Mouse (Mus musculus) lung, postnatal 36 days (tissue): ENCODE measurements at regions not wholly inside any gene's neighbourhood (a gene's known extent, or its start where the extent isn't known, plus 50 kb on each side); places are given as distances from the start of the nearest gene placed in this dataset.

Experiments used
- DNase-seq: peaks from one replicate; pipeline ENCODE4 v3.0.0; 2022; ENCODE audit warnings: mixed read lengths

DNA sequence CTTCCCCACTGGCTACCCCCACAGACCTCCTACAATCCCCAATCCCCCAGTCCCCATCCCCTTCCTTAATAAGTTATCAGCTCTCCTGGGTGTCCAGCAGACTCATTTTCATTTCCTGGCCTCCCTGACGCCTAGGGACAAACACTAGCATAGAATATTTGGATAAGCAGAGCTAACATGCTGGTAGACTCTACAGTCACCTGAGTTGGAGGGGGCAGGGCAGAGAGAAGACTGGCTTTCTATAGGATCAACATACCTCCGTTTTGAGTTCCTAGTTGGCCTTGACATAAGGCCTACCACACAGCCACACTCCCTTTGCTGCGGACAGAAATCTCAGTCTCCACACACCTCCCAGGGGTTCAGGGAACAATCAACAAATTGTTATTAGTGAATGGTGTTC is 205.2 kb upstream of the Rreb1 start:
- no peak for DNase-seq

- DNase-seq = no peak
Measured at GRCm38 (mm10) chr13:37579231-37579630, 199.0 kb upstream of the Rreb1 start.

- DNase-seq = no peak
Measured at GRCm38 (mm10) chr13:37579775-37580174, 198.4 kb upstream of the Rreb1 start.

DNA sequence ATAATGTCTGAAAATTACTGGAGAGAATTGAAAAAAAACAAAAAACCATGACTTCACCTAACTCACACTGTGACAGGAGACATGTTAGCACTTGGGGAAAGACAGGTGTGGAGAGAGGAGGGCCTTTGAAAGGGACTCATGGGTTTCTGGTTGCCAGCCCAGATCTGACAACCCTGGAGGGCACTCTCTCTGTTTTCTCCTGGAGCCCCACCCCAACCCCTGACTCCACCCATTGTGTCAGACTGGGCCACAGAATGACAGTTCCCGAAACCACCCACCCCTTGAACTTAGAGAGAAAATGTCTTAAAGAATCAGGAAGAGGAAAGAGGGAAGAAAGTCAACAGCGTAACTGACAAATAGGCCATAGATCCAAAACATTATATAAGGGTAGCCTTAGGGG is 197.4 kb upstream of the Rreb1 start:
- DNase-seq = peak; percentile 67

DNA sequence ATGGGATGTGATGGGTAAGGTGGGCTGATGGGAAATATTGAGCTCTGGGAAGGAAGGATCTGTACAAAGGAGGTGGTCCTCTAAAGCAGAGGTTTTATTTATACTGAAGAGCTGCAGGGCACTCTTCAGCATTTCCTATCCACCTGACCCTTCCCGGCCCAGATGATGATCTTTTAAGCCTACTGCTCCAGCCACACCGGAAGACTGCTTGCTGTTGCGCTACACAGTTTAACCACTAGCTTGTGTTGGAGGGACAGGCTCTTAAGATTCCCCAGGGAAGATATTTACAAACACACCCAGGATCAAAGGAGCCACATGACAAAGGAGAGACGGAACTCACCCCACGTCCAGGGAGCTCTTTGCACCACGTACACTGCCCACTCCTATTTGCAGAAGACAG is 196.8 kb upstream of the Rreb1 start:
- DNase-seq = no peak

- DNase-seq = no peak
Measured at GRCm38 (mm10) chr13:37585476-37585875, 192.7 kb upstream of the Rreb1 start.

DNA sequence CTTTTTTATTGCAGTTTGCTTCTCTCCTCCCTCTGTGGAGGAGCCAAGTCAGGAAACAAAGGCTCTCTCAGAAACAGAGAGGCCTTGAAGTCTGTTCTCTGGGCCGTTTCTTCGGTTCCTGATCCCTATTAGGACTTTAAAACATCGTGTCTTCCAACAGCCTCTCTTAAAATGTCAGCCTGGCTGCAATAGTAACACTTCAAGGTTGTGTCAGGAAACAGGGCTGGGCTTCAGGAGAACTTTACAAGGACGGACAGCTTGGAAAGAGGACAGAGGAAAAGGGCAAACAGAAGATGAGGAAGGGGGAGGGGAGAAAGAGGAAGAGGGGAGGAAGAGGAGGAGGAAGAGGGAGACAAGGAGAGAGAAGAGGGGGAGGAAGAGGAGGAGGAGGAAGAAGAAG is 191.7 kb upstream of the Rreb1 start:
- DNase-seq = no peak

DNA sequence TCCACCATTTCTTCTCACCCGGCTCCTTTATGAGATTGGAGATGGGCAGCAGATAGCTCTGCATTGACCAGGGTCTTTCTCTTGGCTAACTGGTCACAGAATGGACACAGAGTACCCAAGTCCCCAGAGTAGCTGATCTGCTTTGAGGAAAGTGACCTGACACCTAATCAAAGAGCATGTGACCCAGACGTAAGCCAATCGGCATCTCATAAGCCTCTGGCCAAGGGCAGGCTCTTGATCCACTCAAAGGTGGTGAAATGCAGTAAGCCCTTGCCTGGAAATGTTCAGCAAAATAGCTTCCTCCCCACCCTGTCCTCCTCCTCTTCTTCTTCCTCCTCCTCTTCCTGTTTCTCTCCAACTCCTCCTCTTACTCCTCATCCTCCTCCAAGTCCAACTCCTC is 190.3 kb upstream of the Rreb1 start:
- DNase-seq = peak; percentile 39

DNA sequence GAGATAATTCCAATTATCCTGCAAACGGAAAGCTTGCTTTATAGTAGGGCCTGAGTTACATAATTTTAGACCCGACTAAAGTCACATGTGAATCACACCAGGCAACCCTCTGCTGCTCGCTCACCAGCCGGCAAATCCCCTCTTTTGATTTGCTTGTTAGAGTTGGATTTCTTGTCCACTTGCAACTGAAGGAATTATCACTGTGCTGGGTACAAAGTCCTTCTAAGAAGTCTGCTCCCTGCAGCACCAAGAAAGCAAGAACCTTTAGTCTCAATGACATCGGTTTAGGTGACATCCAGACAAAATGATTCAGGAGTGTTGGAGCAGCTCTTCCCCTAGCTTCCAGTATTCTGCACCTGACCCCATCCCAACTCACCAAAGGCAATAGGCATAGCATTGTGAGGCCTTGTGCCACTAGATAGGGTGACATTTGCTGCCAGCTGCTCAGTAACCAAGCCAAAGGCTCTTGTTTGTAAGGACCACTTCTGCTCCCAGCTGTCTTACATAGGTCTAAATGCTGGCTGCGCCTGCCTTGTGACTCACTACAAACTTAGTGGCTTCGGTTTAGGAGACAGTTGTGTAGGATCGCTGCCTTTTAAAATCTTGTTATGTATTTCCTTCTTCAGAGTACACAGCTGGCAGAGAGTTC is 189.5 kb upstream of the Rreb1 start:
- DNase-seq = peak; percentile 16

GRCm38 (mm10) chr13:37592149-37592548 is 186.1 kb upstream of the Rreb1 start:
- DNase-seq = no peak

GRCm38 (mm10) chr13:37595196-37595595 is 183.0 kb upstream of the Rreb1 start:
- peak; percentile 18 for DNase-seq

DNA sequence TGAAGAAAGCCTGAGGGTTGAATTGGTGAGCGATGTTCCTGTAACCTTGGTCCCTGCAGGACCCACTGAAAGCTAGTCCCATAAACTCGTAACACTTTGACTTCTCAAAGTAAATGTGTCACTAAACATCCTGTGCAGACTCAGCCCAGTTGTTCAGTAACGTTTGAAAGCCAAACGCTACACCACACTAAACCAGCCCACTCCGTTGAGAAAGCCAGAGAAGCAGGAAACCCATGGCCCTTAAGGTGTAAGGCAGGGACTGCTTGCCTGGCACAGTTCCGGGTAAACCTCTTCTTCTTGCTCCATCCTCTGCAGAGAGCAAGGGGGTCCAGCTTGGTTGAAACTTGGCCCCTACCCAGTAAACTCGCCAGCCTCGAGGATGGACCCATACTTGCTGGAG is 180.6 kb upstream of the Rreb1 start:
- no peak for DNase-seq

- peak; percentile 51 for DNase-seq
Measured at GRCm38 (mm10) chr13:37598165-37598775, 179.9 kb upstream of the Rreb1 start.

- no peak for DNase-seq
Measured at GRCm38 (mm10) chr13:37599679-37600078, 178.5 kb upstream of the Rreb1 start.

DNA sequence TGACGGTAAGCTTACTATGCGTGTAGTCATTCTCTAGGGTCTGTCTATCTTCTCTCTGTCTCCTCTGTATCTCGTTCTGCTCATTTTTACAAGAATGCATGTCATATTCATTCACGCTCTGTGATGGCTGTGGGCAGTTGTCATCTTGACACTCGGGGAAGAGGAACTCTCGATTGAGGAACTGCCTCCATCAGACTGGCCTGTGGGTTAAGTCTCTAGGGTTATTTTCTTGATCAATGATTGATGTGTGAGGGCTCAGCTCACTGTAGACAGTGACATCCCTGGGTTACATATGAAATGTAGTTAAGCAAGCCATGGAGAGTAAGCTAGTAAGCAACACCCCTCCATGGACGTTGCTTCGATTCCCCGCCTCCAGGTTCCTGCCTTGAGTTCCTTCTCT is 178.0 kb upstream of the Rreb1 start:
- DNase-seq = peak; percentile 47

- no peak for DNase-seq
Measured at GRCm38 (mm10) chr13:37601068-37601467, 177.1 kb upstream of the Rreb1 start.

DNA sequence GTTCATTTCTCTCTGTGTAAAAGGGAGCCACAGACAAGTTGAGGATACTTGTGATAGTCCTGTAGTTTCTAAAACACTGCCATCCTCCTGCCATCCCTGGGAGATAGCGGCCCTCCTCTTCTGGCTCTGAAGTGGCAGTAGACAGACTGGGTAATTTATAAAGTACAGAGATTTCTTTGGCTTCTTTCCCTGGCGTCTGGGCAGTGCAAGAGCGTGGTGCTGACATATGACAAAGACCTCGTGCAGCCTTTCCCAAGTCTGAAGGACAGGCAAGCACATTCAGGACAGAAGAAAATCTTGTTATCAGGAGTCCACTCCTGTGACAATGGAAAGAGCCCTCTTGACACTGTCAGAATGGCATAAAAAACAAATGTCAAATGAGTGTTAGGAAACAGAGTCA is 175.9 kb upstream of the Rreb1 start:
- no peak for DNase-seq

- peak; percentile 26 for DNase-seq
Measured at GRCm38 (mm10) chr13:37603226-37603994, 174.8 kb upstream of the Rreb1 start.

DNA sequence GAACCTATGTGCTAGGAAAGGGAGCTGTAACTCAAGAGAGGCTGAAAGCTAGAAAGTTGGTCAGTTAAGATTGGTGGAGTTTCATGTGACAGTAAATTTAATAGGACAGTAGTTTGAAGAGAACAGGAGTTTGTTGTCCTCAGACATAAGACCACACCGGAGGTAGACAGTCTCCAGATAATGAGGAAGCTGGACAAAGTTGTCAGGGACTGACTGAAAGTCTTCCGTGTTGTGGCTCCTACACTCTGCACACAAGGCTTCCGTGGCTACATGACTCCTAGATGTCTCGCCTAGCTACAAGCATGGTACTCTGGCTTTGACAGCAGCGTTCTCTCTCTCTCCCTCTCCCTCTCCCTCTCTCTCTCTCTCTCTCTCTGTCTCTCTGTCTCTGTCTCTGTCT is 171.9 kb upstream of the Rreb1 start:
- DNase-seq = no peak

- no peak for DNase-seq
Measured at GRCm38 (mm10) chr13:37609085-37609484, 169.1 kb upstream of the Rreb1 start.

- no peak for DNase-seq
Measured at GRCm38 (mm10) chr13:37611387-37611786, 166.8 kb upstream of the Rreb1 start.

DNA sequence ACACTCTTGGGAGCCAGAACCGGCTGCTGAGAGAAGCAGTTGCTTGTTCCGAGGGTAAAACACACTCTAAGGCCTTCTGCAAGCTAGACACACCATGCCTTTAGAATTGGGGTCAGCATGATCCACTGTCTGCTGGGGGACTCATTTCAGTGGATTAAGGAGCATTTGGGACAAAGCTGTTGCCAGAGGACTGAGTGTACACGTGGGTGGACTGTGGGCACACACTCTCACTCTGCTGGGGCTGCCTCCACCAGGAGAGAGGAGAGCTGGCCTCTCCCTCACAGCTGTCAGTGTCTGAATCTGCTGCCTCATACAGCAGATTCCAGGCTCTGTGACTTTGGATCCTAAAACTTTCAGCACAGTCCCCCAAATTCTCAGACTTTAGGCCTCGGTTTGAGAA is 161.2 kb upstream of the Rreb1 start:
- DNase-seq = no peak

DNA sequence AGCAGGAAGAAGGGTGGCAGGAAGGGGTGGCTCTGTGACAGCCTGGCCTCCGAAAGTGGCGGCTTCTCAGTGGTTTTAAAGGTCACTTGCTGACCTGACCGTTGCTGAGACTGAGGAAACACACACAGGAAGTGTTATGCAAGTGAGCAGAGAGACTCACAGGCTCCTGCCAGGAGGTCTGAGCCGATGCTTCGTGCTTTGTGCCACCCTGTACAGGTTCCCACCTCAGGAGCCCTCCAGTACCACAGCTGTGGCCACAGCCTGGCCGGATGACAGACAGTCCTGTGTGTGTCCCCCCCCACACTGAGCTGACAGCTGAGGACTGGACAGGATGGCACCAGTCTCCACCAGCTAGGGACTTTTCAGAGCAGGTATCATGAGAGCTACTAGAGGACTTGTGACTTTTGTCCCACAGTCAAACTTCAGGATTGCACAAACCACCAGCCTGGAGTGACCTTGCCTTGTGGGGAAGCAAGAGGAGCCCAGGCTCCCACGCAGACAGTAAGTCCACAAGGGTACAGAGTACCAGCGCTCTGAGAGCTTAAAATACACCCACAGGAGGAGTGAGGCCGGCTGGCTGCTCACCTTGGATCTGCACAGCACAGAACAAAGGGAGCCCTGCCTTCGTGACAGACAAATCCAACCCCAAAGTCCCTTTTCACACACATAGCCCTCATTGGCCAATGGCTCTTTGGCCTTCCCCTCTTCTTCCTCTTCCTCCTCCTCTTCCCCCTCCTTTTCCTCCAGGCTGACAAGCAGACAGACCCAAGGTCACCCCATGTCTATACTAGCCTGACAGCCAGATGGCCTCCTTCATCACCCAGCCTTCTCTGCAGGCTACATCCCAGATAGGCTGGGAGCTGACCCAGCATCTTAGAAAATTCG is 158.1 kb upstream of the Rreb1 start:
- peak; percentile 81 for DNase-seq
